Mouse (Mus musculus) embryonic facial prominence, embryonic 11.5 days (tissue): Measurements from ENCODE around the gene Hist2h3c1. TPM values are rescaled to one million over a fixed set of nuclear protein-coding genes. Genes with fewer than 3 reads are reported as not detected.
"Not testable (repeated sequence)": the region's sequence is repeated elsewhere in the genome, so short reads cannot be mapped to it uniquely, and the experiment has no call there.

Source experiments
- ATAC-seq: fragments of 200-750 bp; cut with Nextera tagmentation; replicated peaks from 2 replicates; pipeline ENCODE4 v1.8.0; 2017; ENCODE audit warnings: low read depth; ENCODE audit not compliant: insufficient number of reproducible peaks, low FRiP score, low TSS enrichment
- DNase-seq: peaks from one replicate; pipeline ENCODE4 v3.0.0-alpha.2; 2015; ENCODE audit warnings: low spot score
- H3K27ac ChIP-seq: fragments of 300-500 bp; sonication (generic); replicated peaks from 2 replicates; pipeline ENCODE4 v1.5.1; 2014; ENCODE audit warnings: mild to moderate bottlenecking, low read depth, low read length, control low read depth
- H3K27me3 ChIP-seq: fragments of 300-500 bp; sonication (generic); 2 replicates; pipeline ENCODE4 v1.6.1; 2014; ENCODE audit warnings: mild to moderate bottlenecking, low read length, moderate library complexity, mixed read lengths; ENCODE audit not compliant: control insufficient read depth, insufficient read depth
- H3K36me3 ChIP-seq: fragments of 300-500 bp; sonication (generic); replicated peaks from 2 replicates; pipeline ENCODE4 v1.6.1; 2014; ENCODE audit warnings: low read depth, mild to moderate bottlenecking, low read length, moderate library complexity, mixed read lengths; ENCODE audit not compliant: control insufficient read depth, insufficient read depth
- H3K4me1 ChIP-seq: fragments of 300-500 bp; sonication (generic); 2 replicates; pipeline ENCODE4 v1.6.1; 2014; ENCODE audit warnings: low read length, mixed read lengths; ENCODE audit not compliant: control insufficient read depth, insufficient read depth
- H3K4me2 ChIP-seq: fragments of 300-500 bp; sonication (generic); 2 replicates; pipeline ENCODE4 v1.6.1; 2014; ENCODE audit warnings: low read depth, mild to moderate bottlenecking, control low read depth, low read length, moderate library complexity
- H3K4me3 ChIP-seq: fragments of 300-500 bp; sonication (generic); 2 replicates; pipeline ENCODE4 v1.5.1; 2014; ENCODE audit warnings: low read depth, low read length, control low read depth
- H3K9ac ChIP-seq: fragments of 300-500 bp; sonication (generic); replicated peaks from 2 replicates; pipeline ENCODE4 v1.6.1; 2014; ENCODE audit warnings: mild to moderate bottlenecking, control low read depth, low read length
- H3K9me3 ChIP-seq: fragments of 300-500 bp; sonication (generic); replicated peaks from 2 replicates; pipeline ENCODE4 v1.6.1; 2016; ENCODE audit warnings: mild to moderate bottlenecking, low read length, inconsistent platforms, mixed read lengths; ENCODE audit not compliant: control insufficient read depth
- WGBS: fragments of 180-500 bp; shearing (Covaris S2); extraction: QIAGEN DNeasy Blood & Tissue Kit; methylation state at CpG from one replicate; pipeline ENCODE4 v1.1.7; 2014; 5-methylcytosine and 5-hydroxymethylcytosine counted together
- polyA plus RNA-seq: library from polyadenylated mRNA; unstranded; fragments of >200 nt; fragmentation: Nextera tagmentation; extraction: Ambion mirVana; gene quantifications from 2 replicates; pipeline ENCODE4 v1.2.1, GENCODE M21; 2014

The Hist2h3c1 gene
- 0.50 and 1.8 TPM in 2 replicates for polyA plus RNA-seq

- WGBS = 0% methylated on average over 3 of the region's 47 CpGs
- H3K36me3 ChIP-seq, DNase-seq, H3K4me1 ChIP-seq, H3K9me3 ChIP-seq, H3K27me3 ChIP-seq: not testable (repeated sequence)
- Histone ChIP-seq H3K4me3 (peak within 1 kb of the TSS; percentile 48), H3K27ac (peak within 1 kb of the TSS; percentile 72), H3K9ac (peak within 1 kb of the TSS; percentile 65), H3K4me2 (peak within 1 kb of the TSS; percentile 52)
- peak; percentile 94 for ATAC-seq
These were observed at the start of gene Hist2h3c1 for GRCm38 (mm10) chr3:96246427-96246856. Gene Hist2h3c1 (plus strand): TSS chr3:96246685.

GRCm38 (mm10) chr3:96197129-96197749 is 49.2 kb upstream of the Hist2h3c1 start:
- H3K9me3 ChIP-seq = no peaks in the 10 kb centered on the region
- peak overlapping the region; percentile 91 for H3K9ac ChIP-seq
- H3K36me3 ChIP-seq = no peaks in the 10 kb centered on the region
- peak overlapping the region; percentile 63 for H3K4me3 ChIP-seq
- peak; percentile 90 for ATAC-seq
- no peaks in the 10 kb centered on the region for H3K27me3 ChIP-seq
- H3K4me1 ChIP-seq = no peaks in the 10 kb centered on the region
- H3K4me2 ChIP-seq = peak overlapping the region; percentile 95
- H3K27ac ChIP-seq = peak overlapping the region; percentile 90
- DNase-seq = peak; percentile 94
- WGBS = under 1% methylated on average over 50 of the region's 50 CpGs

- no peaks in the 10 kb centered on the region for H3K9me3 ChIP-seq
- WGBS = 4% methylated on average over 6 of the region's 6 CpGs
- H3K4me3 ChIP-seq = 0 out of 2 replicates have a peak overlapping the region, but pooled peaks have one; percentile 5
- H3K36me3 ChIP-seq = no peaks in the 10 kb centered on the region
- no peaks in the 10 kb centered on the region for H3K4me1 ChIP-seq
- no peak for DNase-seq
- H3K9ac ChIP-seq = peak overlapping the region; percentile 43
- H3K27me3 ChIP-seq = no peaks in the 10 kb centered on the region
- peak overlapping the region; percentile 47 for H3K4me2 ChIP-seq
- no peak overlapping the region for H3K27ac ChIP-seq
- ATAC-seq = no peak
These were observed 48.3 kb upstream of the Hist2h3c1 start for GRCm38 (mm10) chr3:96198181-96198580.

- WGBS = 35% methylated on average over 6 of the region's 8 CpGs
- not testable (repeated sequence) for H3K36me3 ChIP-seq, H3K4me2 ChIP-seq
These were observed 47.8 kb upstream of the Hist2h3c1 start for GRCm38 (mm10) chr3:96198601-96199251.

GRCm38 (mm10) chr3:96199731-96200130 is 46.8 kb upstream of the Hist2h3c1 start:
- WGBS = 78% methylated on average over 2 of the region's 2 CpGs

More at GRCm38 (mm10) chr3:96198601-96199251, 47.8 kb upstream of the Hist2h3c1 start:
- not testable (repeated sequence) for H3K4me3 ChIP-seq, H3K27ac ChIP-seq, H3K4me1 ChIP-seq, H3K9me3 ChIP-seq, DNase-seq, H3K27me3 ChIP-seq, ATAC-seq, H3K9ac ChIP-seq

GRCm38 (mm10) chr3:96207819-96208218 is 38.7 kb upstream of the Hist2h3c1 start:
- no peak overlapping the region for H3K9ac ChIP-seq
- H3K36me3 ChIP-seq = no peaks in the 10 kb centered on the region
- ATAC-seq (no peak), DNase-seq (no peak)
- no peaks in the 10 kb centered on the region for H3K27me3 ChIP-seq
- H3K4me3 ChIP-seq = no peak overlapping the region
- no peak overlapping the region for H3K27ac ChIP-seq
- no peaks in the 10 kb centered on the region for H3K9me3 ChIP-seq
- H3K4me1 ChIP-seq = no peaks in the 10 kb centered on the region
- H3K4me2 ChIP-seq = no peak overlapping the region
- 88% methylated on average over 3 of the region's 3 CpGs for WGBS

More at GRCm38 (mm10) chr3:96199731-96200130, 46.8 kb upstream of the Hist2h3c1 start:
- H3K9me3 ChIP-seq = no peaks in the 10 kb centered on the region
- no peaks in the 10 kb centered on the region for H3K27me3 ChIP-seq
- H3K36me3 ChIP-seq = no peaks in the 10 kb centered on the region
- no peak overlapping the region for H3K9ac ChIP-seq
- no peak for ATAC-seq
- no peak overlapping the region for H3K4me3 ChIP-seq
- no peak for DNase-seq
- H3K27ac ChIP-seq = no peak overlapping the region
- no peak overlapping the region for H3K4me2 ChIP-seq
- no peaks in the 10 kb centered on the region for H3K4me1 ChIP-seq

- no peak overlapping the region for H3K27ac ChIP-seq
- no peaks in the 10 kb centered on the region for H3K36me3 ChIP-seq
These were observed 37.2 kb upstream of the Hist2h3c1 start for GRCm38 (mm10) chr3:96209242-96209641.

GRCm38 (mm10) chr3:96219191-96219641 is 27.3 kb upstream of the Hist2h3c1 start:
- peak overlapping the region; percentile 71 for H3K9ac ChIP-seq
- H3K4me2 ChIP-seq = peak overlapping the region; percentile 78
- H3K4me3 ChIP-seq = peak overlapping the region; percentile 62
- 0 out of 2 replicates have a peak, but pooled peaks have one; percentile 2 for ATAC-seq
- peaks cover 8% of the 10 kb centered on the region for H3K4me1 ChIP-seq
- no peaks in the 10 kb centered on the region for H3K27me3 ChIP-seq
- peak overlapping the region; percentile 99 for H3K27ac ChIP-seq
- whole genome bisulfite sequencing = 0% methylated on average over 12 of the region's 12 CpGs
- H3K36me3 ChIP-seq = no peaks in the 10 kb centered on the region
- no peaks in the 10 kb centered on the region for H3K9me3 ChIP-seq
- DNase-seq = no peak

More at GRCm38 (mm10) chr3:96209242-96209641, 37.2 kb upstream of the Hist2h3c1 start:
- ATAC-seq = no peak
- 22% methylated on average over 15 of the region's 15 CpGs for WGBS
- Histone ChIP-seq H3K27me3 (no peaks in the 10 kb centered on the region), H3K4me2 (no peak overlapping the region), H3K4me1 (no peaks in the 10 kb centered on the region), H3K9ac (no peak overlapping the region), H3K4me3 (no peak overlapping the region), H3K9me3 (no peaks in the 10 kb centered on the region)
- no peak for DNase-seq
